Mouse (Mus musculus): Measurements from ENCODE around the gene Tmem176a.

- TF ChIP-seq POLR2A (IDR thresholded peaks at IDR 0.05; ENCODE audit: insufficient read depth, low read depth, low read length) (no peak), CTCF (IDR thresholded peaks at IDR 0.05; ENCODE audit: insufficient read depth, low read depth, low read length) (no peak)
Measured at GRCm38 (mm10) chr6:48835241-48835640, 5.5 kb upstream of the Tmem176a start.
